Mouse (Mus musculus): ENCODE measurements around the gene Pank4. TPM values are rescaled to one million over a fixed set of nuclear protein-coding genes. Genes with fewer than 3 reads are reported as not detected.

Gene Pank4
- total and polyA plus RNA-seq, 3 experiments, result 22.4 to 34.7 (median 27.6) TPM

- TF ChIP-seq ELF1 (IDR thresholded peaks at IDR 0.05; ENCODE audit: low read depth, low read length), result no peak
- no peak for TF ChIP-seq USF1 (IDR thresholded peaks at IDR 0.05; ENCODE audit: low read depth, low read length)
- no peak for TF ChIP-seq ZC3H11A (IDR thresholded peaks at IDR 0.05; ENCODE audit: low read depth, low read length)
- 0 out of 2 replicates have a peak, but pooled peaks have one; percentile 52 for TF ChIP-seq NELFE (IDR thresholded peaks at IDR 0.05; ENCODE audit: low read depth, low read length)
- no peak for TF ChIP-seq MXI1 (IDR thresholded peaks at IDR 0.05; ENCODE audit: low read depth, low read length)
- TF ChIP-seq JUN (IDR thresholded peaks at IDR 0.05; ENCODE audit: insufficient read depth, low read depth, low read length), result no peak; the same call in none of the 2 replicates
- TF ChIP-seq MEF2A (IDR thresholded peaks at IDR 0.05; ENCODE audit: borderline replicate concordance, low read depth, low read length), result peak; percentile 49; the same call in 1 of the 2 replicates
- TF ChIP-seq NRF1 (IDR thresholded peaks at IDR 0.05; ENCODE audit: low read depth, low read length), result no peak
- 0 out of 2 replicates have a peak, but pooled peaks have one; percentile 23 for TF ChIP-seq CHD2 (IDR thresholded peaks at IDR 0.05; ENCODE audit: low read length)
- TF ChIP-seq SIN3A (IDR thresholded peaks at IDR 0.05; ENCODE audit: low read length), result no peak
- TF ChIP-seq TCF12 (IDR thresholded peaks at IDR 0.05; ENCODE audit: low read depth, low read length), result peak; percentile 56; the same call in 1 of the 2 replicates
Measured at GRCm38 (mm10) chr4:154942632-154943322, 21.1 kb upstream of the Pank4 start (continued).

- peaks cover 29 to 49% of the 10 kb centered on the region in 2 experiments for H3K4me1 ChIP-seq (ENCODE audit: control insufficient read depth in 1 of 2, insufficient read depth in 2 of 2)
- dilution Hi-C loops (cut with MboI; ENCODE audit: extremely low pct_ligation_motif_present, extremely low pct_unique_long_range_greater_than_20kb, low sequenced_read_pairs) (no loop called here), in situ Hi-C loops (cut with MboI; ENCODE audit: low pct_ligation_motif_present, low pct_unique_long_range_greater_than_20kb, low sequenced_read_pairs) (loop anchor here (5.0 to 25.0 kb wide), 4 partner anchors 36 to 806 kb away; partner anchors contain the start of genes Trp73 and Wrap73)
- H3K9ac ChIP-seq (ENCODE audit: insufficient read depth, low read depth), result no peak overlapping the region; the same call in 1 of the 2 replicates
- H3K27me3 ChIP-seq (replicated peaks), result no peaks in the 10 kb centered on the region
- peaks cover 7% of the 10 kb centered on the region for H3K9me3 ChIP-seq (replicated peaks; ENCODE audit: low read length)
- H3K4me3 ChIP-seq (replicated peaks in 1 of 3; ENCODE audit: low read depth in 2 of 3, low read length in 2 of 3, poor library complexity in 1 of 3), result peak overlapping the region; percentile 8 to 36 (median 18)
- no peaks in the 10 kb centered on the region for H3K36me3 ChIP-seq (replicated peaks in 1 of 2; ENCODE audit: control insufficient read depth in 1 of 2, insufficient read depth in 1 of 2, low read length in 1 of 2)
- no peaks in the 10 kb centered on the region for H3K79me2 ChIP-seq (replicated peaks; ENCODE audit: control insufficient read depth, extremely low read depth, insufficient read depth, poor library complexity, severe bottlenecking)
- DNase-seq (ENCODE audit: extremely low read depth), result peak; percentile 72
- H3K27ac ChIP-seq (ENCODE audit: insufficient read depth, low read depth), result peak overlapping the region; percentile 95
- peak overlapping the region; percentile 47 for H3K4me2 ChIP-seq (ENCODE audit: insufficient read depth, low read depth, poor library complexity, severe bottlenecking)
- TF ChIP-seq GABPA (IDR thresholded peaks at IDR 0.05; ENCODE audit: insufficient replicate concordance, low read depth, low read length) (no peak), SMC3 (IDR thresholded peaks at IDR 0.05; ENCODE audit: low read depth, low read length) (no peak), TCF12 (IDR thresholded peaks at IDR 0.05; ENCODE audit: low read depth, low read length) (no peak; the same call in none of the 2 replicates), NELFE (IDR thresholded peaks at IDR 0.05; ENCODE audit: low read depth, low read length) (no peak), CTCF (conservative IDR thresholded peaks at IDR 0.05 in 1 of 2, IDR thresholded peaks at IDR 0.05 in 1 of 2; ENCODE audit: low read depth in 2 of 2, low read length in 2 of 2) (no peak), JUN (IDR thresholded peaks at IDR 0.05; ENCODE audit: insufficient read depth, low read depth, low read length) (no peak), CHD2 (IDR thresholded peaks at IDR 0.05; ENCODE audit: low read length) (no peak), TBP (conservative IDR thresholded peaks at IDR 0.05; ENCODE audit: low read depth, low read length) (no peak), MAX (IDR thresholded peaks at IDR 0.05; ENCODE audit: low read length) (peak; percentile 50; the same call in 1 of the 2 replicates), E2F4 (IDR thresholded peaks at IDR 0.05; ENCODE audit: insufficient replicate concordance, low read depth, low read length) (no peak), MYC (IDR thresholded peaks at IDR 0.05; ENCODE audit: low read depth, low read length) (peak; percentile 40; the same call in 1 of the 2 replicates), RCOR1 (conservative IDR thresholded peaks at IDR 0.05; ENCODE audit: low read depth, low read length) (no peak), USF2 (conservative IDR thresholded peaks at IDR 0.05; ENCODE audit: low read depth, low read length) (no peak), ETS1 (conservative IDR thresholded peaks at IDR 0.05; ENCODE audit: low read depth, low read length) (peak; percentile 37), ELF1 (IDR thresholded peaks at IDR 0.05; ENCODE audit: low read depth, low read length) (peak; percentile 25; the same call in 1 of the 2 replicates), KAT2A (IDR thresholded peaks at IDR 0.05; ENCODE audit: insufficient replicate concordance, low read length) (no peak), NRF1 (IDR thresholded peaks at IDR 0.05; ENCODE audit: low read depth, low read length) (no peak), PAX5 (IDR thresholded peaks at IDR 0.05; ENCODE audit: low read length) (no peak), ZC3H11A (IDR thresholded peaks at IDR 0.05; ENCODE audit: low read depth, low read length) (no peak), ZKSCAN1 (IDR thresholded peaks at IDR 0.05; ENCODE audit: borderline replicate concordance, low read depth, low read length) (no peak), HCFC1 (IDR thresholded peaks at IDR 0.05; ENCODE audit: low read depth, low read length) (no peak), UBTF (IDR thresholded peaks at IDR 0.05; ENCODE audit: low read depth, low read length) (no peak; the same call in 1 of the 2 replicates), POLR2A (IDR thresholded peaks at IDR 0.05; ENCODE audit: low read depth, low read length) (no peak), ZNF384 (IDR thresholded peaks at IDR 0.05; ENCODE audit: low read depth, low read length) (no peak), MXI1 (IDR thresholded peaks at IDR 0.05; ENCODE audit: low read depth, low read length) (peak; percentile 61), SIN3A (IDR thresholded peaks at IDR 0.05; ENCODE audit: low read length) (peak; percentile 73), JUND (conservative IDR thresholded peaks at IDR 0.05; ENCODE audit: low read depth, low read length) (no peak), MAZ (IDR thresholded peaks at IDR 0.05; ENCODE audit: low read depth, low read length) (peak; percentile 58; the same call in 1 of the 2 replicates), MAFK (IDR thresholded peaks at IDR 0.05; ENCODE audit: insufficient replicate concordance, low read length) (no peak; the same call in 1 of the 2 replicates), EP300 (IDR thresholded peaks at IDR 0.05; ENCODE audit: low read length) (no peak)
Measured at GRCm38 (mm10) chr4:154943323-154944039, 20.4 kb upstream of the Pank4 start.
